Mouse (Mus musculus) regulatory T cell (primary cell): ENCODE data around the gene Fam122a.

Experiments
- in situ Hi-C: fragments of 300-600 bp; cut with MboI, MseI; formaldehyde crosslinking; loops from one replicate; pipeline ENCODE4 v1.15.1; 2025; ENCODE audit warnings: high pct_unique_total_duplicates

Gene Fam122a

GRCm38 (mm10) chr19:24476929-24477882, at the start of gene Fam122a:
Gene Fam122a (minus strand): TSS chr19:24477356.
- in situ Hi-C loops, result no loop called here

- in situ Hi-C loops, result no loop called here
Observed at GRCm38 (mm10) chr19:24523476-24524313, 46.5 kb upstream of the Fam122a start.

- in situ Hi-C loops, result no loop called here
Observed at GRCm38 (mm10) chr19:24521997-24522396, 44.8 kb upstream of the Fam122a start.

GRCm38 (mm10) chr19:24521146-24521545, 44.0 kb upstream of the Fam122a start:
- in situ Hi-C loops, result no loop called here

- in situ Hi-C loops, result no loop called here
Observed at GRCm38 (mm10) chr19:24519732-24520409, 42.7 kb upstream of the Fam122a start.

- in situ Hi-C loops, result no loop called here
Observed at GRCm38 (mm10) chr19:24518384-24518783, 41.2 kb upstream of the Fam122a start.

GRCm38 (mm10) chr19:24517057-24517456, 39.9 kb upstream of the Fam122a start:
- in situ Hi-C loops, result no loop called here

GRCm38 (mm10) chr19:24515941-24516340, 38.8 kb upstream of the Fam122a start:
- in situ Hi-C loops, result no loop called here

- in situ Hi-C loops, result no loop called here
Observed at GRCm38 (mm10) chr19:24514661-24515642, 37.8 kb upstream of the Fam122a start.

GRCm38 (mm10) chr19:24513105-24513843, 36.1 kb upstream of the Fam122a start:
- in situ Hi-C loops, result no loop called here

- in situ Hi-C loops, result no loop called here
Observed at GRCm38 (mm10) chr19:24511939-24512338, 34.8 kb upstream of the Fam122a start.

GRCm38 (mm10) chr19:24509391-24509790, 32.2 kb upstream of the Fam122a start:
- in situ Hi-C loops, result no loop called here

- in situ Hi-C loops, result no loop called here
Observed at GRCm38 (mm10) chr19:24508087-24508767, 31.1 kb upstream of the Fam122a start.

GRCm38 (mm10) chr19:24502736-24503421, 25.7 kb upstream of the Fam122a start:
- in situ Hi-C loops, result no loop called here

GRCm38 (mm10) chr19:24501525-24501924, 24.4 kb upstream of the Fam122a start:
- in situ Hi-C loops, result no loop called here

GRCm38 (mm10) chr19:24500431-24500830, 23.3 kb upstream of the Fam122a start:
- in situ Hi-C loops, result no loop called here

- in situ Hi-C loops, result no loop called here
Observed at GRCm38 (mm10) chr19:24499291-24499690, 22.1 kb upstream of the Fam122a start.

GRCm38 (mm10) chr19:24493887-24494286, 16.7 kb upstream of the Fam122a start:
- in situ Hi-C loops, result no loop called here

GRCm38 (mm10) chr19:24491824-24492223, 14.7 kb upstream of the Fam122a start:
- in situ Hi-C loops, result no loop called here
